Mouse (Mus musculus) forebrain, embryonic 14.5 days (tissue): Measurements from ENCODE around the gene Prlh. TPM values are rescaled to one million over a fixed set of nuclear protein-coding genes. Genes with fewer than 3 reads are reported as not detected.

Source experiments
- ATAC-seq: fragments of 200-750 bp; cut with Nextera tagmentation; 2 replicates; pipeline ENCODE4 v1.8.0; 2017; ENCODE audit warnings: mild to moderate bottlenecking, moderate library complexity
- DNase-seq: peaks from one replicate; pipeline ENCODE4 v3.0.0-alpha.2; 2015; ENCODE audit warnings: low spot score
- H3K27ac ChIP-seq: fragments of 300-500 bp; sonication (generic); 2 replicates; pipeline ENCODE4 v1.5.1; 2014; ENCODE audit warnings: low read depth, mild to moderate bottlenecking, control low read depth, low read length, moderate library complexity
- H3K27me3 ChIP-seq: fragments of 300-500 bp; sonication (generic); replicated peaks from 2 replicates; pipeline ENCODE4 v1.6.1; 2014; ENCODE audit warnings: low read length, control low read depth, mixed read lengths; ENCODE audit not compliant: control insufficient read depth, insufficient read depth
- H3K36me3 ChIP-seq: fragments of 300-500 bp; sonication (generic); 2 replicates; pipeline ENCODE4 v1.6.1; 2014; ENCODE audit warnings: low read length, control low read depth; ENCODE audit not compliant: control insufficient read depth, insufficient read depth
- H3K4me1 ChIP-seq: fragments of 300-500 bp; sonication (generic); 2 replicates; pipeline ENCODE4 v1.6.1; 2014; ENCODE audit warnings: antibody characterized with exemption, low read length, control low read depth; ENCODE audit not compliant: control insufficient read depth, insufficient read depth
- H3K4me2 ChIP-seq: fragments of 300-500 bp; sonication (generic); 2 replicates; pipeline ENCODE4 v1.6.1; 2014; ENCODE audit warnings: mild to moderate bottlenecking, control low read depth, low read length
- H3K4me3 ChIP-seq: fragments of 300-500 bp; sonication (generic); 2 replicates; pipeline ENCODE4 v1.5.1; 2014; ENCODE audit warnings: low read depth, low read length, control low read depth
- H3K9ac ChIP-seq: fragments of 300-500 bp; sonication (generic); 2 replicates; pipeline ENCODE4 v1.6.1; 2014; ENCODE audit warnings: mild to moderate bottlenecking, low read length, control low read depth, moderate library complexity
- H3K9me3 ChIP-seq: fragments of 300-500 bp; sonication (generic); replicated peaks from 2 replicates; pipeline ENCODE4 v1.6.1; 2016; ENCODE audit warnings: low read length, control low read depth, mixed read lengths; ENCODE audit not compliant: control insufficient read depth
- WGBS: fragments of 180-500 bp; shearing (Covaris S2); extraction: QIAGEN DNeasy Blood & Tissue Kit; methylation state at CpG from one replicate; pipeline ENCODE4 v1.1.7; 2014; 5-methylcytosine and 5-hydroxymethylcytosine counted together
- polyA plus RNA-seq: library from polyadenylated mRNA; unstranded; fragments of >200 nt; fragmentation: Nextera tagmentation; extraction: Ambion mirVana; gene quantifications from 2 replicates; pipeline ENCODE4 v1.2.1, GENCODE M21; 2014

The Prlh gene
- polyA plus RNA-seq, 1 experiment from 2014 or later, result not detected

DNA sequence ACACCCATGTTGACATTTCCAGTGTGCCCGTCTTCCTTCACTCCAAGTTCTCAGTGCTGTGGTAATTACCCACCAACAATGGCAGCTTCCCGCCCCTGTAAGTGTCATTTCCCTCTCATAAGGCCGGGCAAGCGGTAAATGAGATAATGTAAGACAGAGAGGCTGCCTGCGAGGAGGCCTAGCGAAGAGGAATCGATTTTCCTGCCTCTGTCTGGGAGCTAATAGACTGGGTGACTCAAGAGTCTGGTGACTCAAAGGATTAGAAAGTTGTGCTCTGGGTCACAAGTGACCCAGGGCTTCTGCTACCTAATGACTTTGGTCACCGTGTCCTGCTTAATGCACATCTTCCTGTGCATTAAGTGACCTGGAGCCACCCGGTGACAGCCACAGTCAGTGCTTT is 15.9 kb upstream of the Prlh start:
- Histone ChIP-seq H3K4me3 (no peak overlapping the region), H3K9me3 (no peaks in the 10 kb centered on the region), H3K27me3 (no peaks in the 10 kb centered on the region), H3K27ac (no peak overlapping the region), H3K4me1 (no peaks in the 10 kb centered on the region), H3K4me2 (no peak overlapping the region), H3K9ac (no peak overlapping the region), H3K36me3 (no peaks in the 10 kb centered on the region)
- WGBS, result 62% methylated on average over 9 of the region's 9 CpGs
- no peak for DNase-seq
- ATAC-seq, result no peak

DNA sequence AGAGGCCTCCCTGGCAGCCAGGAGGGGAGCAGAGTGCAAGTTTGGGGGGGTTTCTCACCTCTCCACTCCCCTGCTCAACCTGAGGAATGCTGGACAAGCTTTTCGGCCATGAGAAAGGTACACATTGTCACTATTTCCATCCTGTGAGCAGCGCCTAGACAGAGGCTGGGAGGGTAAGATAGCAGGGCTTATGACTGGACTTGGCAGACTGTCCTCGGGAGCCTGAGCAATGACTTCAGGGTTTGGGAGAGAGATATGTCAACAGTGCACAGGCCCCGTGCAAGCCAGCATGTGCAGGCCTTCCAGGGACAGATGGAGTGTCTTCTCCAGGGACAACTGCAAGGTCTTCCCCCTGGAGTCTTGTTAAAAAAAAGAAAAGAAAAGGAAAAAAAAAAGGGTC is 12.9 kb upstream of the Prlh start:
- no peak overlapping the region for H3K27ac ChIP-seq
- H3K4me3 ChIP-seq, result no peak overlapping the region
- ATAC-seq, result no peak
- WGBS, result 87% methylated on average over 4 of the region's 4 CpGs
- no peaks in the 10 kb centered on the region for H3K27me3 ChIP-seq
- H3K4me2 ChIP-seq, result no peak overlapping the region
- no peak for DNase-seq
- no peaks in the 10 kb centered on the region for H3K4me1 ChIP-seq
- H3K9me3 ChIP-seq, result no peaks in the 10 kb centered on the region
- no peak overlapping the region for H3K9ac ChIP-seq
- H3K36me3 ChIP-seq, result no peaks in the 10 kb centered on the region

DNA sequence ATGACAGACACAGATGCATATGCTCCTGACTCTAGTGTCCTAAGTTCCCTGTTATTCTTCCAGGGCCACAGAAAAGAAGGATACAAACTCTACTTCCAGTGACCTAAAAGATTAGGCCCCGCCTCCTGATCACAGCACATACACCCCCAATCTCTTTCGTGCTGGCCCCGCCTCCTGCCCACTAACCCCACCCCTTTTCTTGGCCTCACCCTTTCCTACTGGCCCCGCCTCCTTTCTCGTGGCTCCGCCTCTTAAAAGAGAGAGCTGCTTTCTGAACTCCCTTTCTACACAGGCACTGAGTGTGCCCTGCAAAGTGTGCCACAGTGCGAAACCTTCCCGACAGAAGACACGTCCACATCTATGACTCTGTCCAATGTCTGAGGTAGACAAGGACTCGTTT is 7.7 kb upstream of the Prlh start:
- Histone ChIP-seq H3K27ac (no peak overlapping the region), H3K9ac (no peak overlapping the region), H3K4me1 (no peaks in the 10 kb centered on the region), H3K36me3 (no peaks in the 10 kb centered on the region), H3K27me3 (no peaks in the 10 kb centered on the region), H3K4me2 (no peak overlapping the region), H3K9me3 (no peaks in the 10 kb centered on the region), H3K4me3 (no peak overlapping the region)
- no peak for DNase-seq
- WGBS, result 56% methylated on average over 10 of the region's 10 CpGs
- no peak for ATAC-seq

DNA sequence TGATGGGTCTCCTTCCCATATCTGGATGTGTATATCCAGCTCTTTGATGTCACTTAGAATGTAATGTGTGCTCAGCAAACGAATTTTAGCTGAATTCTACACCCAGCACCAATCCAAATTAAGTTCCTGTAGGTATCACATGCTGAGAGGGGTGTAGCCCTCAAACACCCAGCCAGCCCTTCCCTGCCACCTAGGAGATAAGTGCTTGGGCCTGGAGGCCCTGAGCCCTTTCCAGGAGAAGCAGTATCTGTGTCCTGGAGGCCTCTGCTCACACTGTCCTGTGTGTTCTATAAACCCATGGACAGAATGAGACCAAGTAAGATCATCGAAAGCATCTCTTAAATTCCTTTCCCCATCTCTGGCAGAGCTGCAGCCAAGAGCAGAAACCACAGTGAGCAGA is 5.7 kb upstream of the Prlh start:
- 68% methylated on average over 2 of the region's 2 CpGs for WGBS
- H3K4me2 ChIP-seq, result no peak overlapping the region
- H3K9me3 ChIP-seq, result no peaks in the 10 kb centered on the region
- no peaks in the 10 kb centered on the region for H3K4me1 ChIP-seq
- H3K4me3 ChIP-seq, result no peak overlapping the region
- no peaks in the 10 kb centered on the region for H3K36me3 ChIP-seq
- ATAC-seq (no peak), DNase-seq (no peak)
- H3K27me3 ChIP-seq, result no peaks in the 10 kb centered on the region
- no peak overlapping the region for H3K27ac ChIP-seq
- no peak overlapping the region for H3K9ac ChIP-seq

DNA sequence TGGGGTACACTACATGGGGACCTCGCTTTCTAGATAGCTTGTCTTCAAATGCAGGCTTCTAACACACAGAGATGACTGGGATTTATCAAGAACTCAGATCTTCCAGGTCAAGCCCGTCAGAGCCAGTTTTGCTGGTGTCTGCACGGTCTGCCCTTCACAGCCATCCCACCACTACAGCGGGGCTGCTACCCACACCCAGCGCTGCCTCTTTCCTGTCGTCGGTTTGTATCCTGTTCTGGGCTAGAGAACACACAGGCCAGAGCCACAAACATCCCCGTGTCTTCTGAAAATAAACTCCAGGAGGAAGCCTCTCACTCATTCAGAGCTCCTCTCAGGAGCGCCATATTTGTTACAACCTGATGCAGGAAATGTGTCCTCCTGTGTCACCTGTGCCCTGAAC is 3.6 kb upstream of the Prlh start:
- H3K4me3 ChIP-seq, result no peak overlapping the region
- no peak overlapping the region for H3K4me2 ChIP-seq
- H3K9ac ChIP-seq, result no peak overlapping the region
- H3K27me3 ChIP-seq, result no peaks in the 10 kb centered on the region
- H3K27ac ChIP-seq, result no peak overlapping the region
- WGBS, result 82% methylated on average over 9 of the region's 9 CpGs
- no peak for DNase-seq
- H3K4me1 ChIP-seq, result no peaks in the 10 kb centered on the region
- H3K36me3 ChIP-seq, result no peaks in the 10 kb centered on the region
- no peak for ATAC-seq
- H3K9me3 ChIP-seq, result no peaks in the 10 kb centered on the region

DNA sequence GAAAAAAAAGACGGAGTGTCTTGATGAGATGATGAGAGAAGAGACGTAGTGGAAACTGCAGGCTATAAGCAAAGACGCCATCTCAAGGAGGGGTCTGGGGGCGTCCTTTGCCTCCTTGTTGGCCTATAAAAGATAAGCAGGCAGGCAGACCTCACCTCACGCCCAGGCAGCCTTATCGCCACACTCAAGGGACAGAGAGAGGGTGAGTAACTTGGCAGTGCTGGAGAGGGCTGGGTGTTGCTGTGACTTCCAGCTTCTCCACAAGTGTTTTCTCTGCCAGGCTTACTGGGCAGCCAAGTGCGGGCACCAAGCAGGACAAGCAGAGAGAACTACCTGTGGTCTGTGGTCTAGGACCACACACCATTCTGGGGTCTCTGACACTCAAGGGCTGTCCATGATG is 1.2 kb upstream of the Prlh start:
- 85% methylated on average over 7 of the region's 7 CpGs for WGBS
- ATAC-seq (no peak), DNase-seq (no peak)
- Histone ChIP-seq H3K4me3 (no peak overlapping the region), H3K9me3 (no peaks in the 10 kb centered on the region), H3K4me1 (no peaks in the 10 kb centered on the region), H3K9ac (no peak overlapping the region), H3K4me2 (no peak overlapping the region), H3K36me3 (no peaks in the 10 kb centered on the region), H3K27ac (no peak overlapping the region), H3K27me3 (no peaks in the 10 kb centered on the region)

DNA sequence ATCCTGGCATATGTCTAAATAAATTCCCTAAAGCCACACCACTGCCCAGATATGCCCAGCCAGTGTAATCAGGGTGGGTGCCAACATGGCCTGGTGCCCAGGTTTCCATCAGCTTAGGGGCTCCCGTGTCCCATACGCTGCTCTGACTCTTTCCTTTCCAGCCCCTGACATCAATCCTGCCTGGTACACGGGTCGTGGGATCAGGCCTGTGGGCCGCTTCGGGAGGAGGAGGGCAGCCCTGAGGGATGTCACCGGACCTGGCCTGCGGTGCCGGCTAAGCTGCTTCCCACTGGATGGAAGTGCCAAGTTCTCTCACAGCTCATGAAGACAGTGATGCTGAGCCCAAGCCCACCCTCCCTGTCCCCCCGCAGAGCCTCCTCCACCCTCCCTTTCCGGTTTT is 780 bp downstream of the Prlh start:
- DNase-seq, result no peak
- Histone ChIP-seq H3K9me3 (no peaks in the 10 kb centered on the region), H3K4me1 (no peaks in the 10 kb centered on the region), H3K9ac (no peak overlapping the region), H3K27ac (no peak overlapping the region), H3K4me2 (no peak overlapping the region), H3K27me3 (no peaks in the 10 kb centered on the region), H3K4me3 (no peak overlapping the region), H3K36me3 (no peaks in the 10 kb centered on the region)
- 73% methylated on average over 11 of the region's 11 CpGs for WGBS
- ATAC-seq, result no peak

DNA sequence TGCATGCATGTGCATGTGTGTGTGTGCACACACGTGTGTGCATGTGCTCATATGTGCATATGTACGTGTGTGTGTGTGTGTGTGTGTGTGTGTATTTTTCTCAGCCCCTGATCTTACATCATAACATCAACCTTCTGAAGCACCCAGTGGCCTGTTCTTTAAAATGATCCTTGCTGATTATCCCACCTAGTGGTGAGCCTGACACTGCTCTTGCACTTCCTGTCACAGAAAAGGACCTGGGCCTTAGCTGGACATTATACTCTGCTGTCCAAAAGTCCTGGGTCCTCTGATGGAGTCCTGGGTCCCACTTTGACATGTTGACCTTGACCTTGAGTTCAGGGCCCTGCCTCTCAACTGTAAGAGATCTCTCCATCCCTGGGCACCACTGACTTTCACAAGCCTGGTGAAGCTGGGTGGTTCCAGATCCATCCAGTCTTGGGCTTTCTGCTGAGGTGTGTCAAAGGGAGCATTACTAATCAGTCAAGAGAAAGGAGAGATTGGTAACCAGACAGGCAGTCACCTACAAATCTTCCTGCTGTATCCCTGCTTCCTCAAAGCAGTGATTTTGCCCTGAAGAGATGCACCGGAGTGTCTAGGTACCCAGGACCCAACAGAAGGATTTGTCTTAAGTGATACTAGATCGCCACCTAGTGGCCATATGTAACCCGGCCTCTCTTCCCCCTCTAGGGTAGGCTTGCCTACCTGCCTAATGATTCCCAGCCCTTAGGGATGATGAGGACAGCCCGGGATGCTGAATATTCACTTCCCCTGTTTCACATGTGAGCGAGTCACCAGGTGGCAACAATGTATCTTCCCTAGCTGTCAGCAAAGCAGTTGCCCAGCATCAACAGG is 3.6 kb downstream of the Prlh start:
- peak; percentile 89 for DNase-seq
- Histone ChIP-seq H3K4me1 (no peaks in the 10 kb centered on the region), H3K27me3 (no peaks in the 10 kb centered on the region), H3K27ac (no peak overlapping the region), H3K4me3 (no peak overlapping the region), H3K9me3 (no peaks in the 10 kb centered on the region), H3K9ac (no peak overlapping the region), H3K4me2 (no peak overlapping the region), H3K36me3 (no peaks in the 10 kb centered on the region)
- whole genome bisulfite sequencing, result 36% methylated on average over 7 of the region's 7 CpGs
- ATAC-seq, result peak; percentile 86; the same call in 1 of the 2 replicates

DNA sequence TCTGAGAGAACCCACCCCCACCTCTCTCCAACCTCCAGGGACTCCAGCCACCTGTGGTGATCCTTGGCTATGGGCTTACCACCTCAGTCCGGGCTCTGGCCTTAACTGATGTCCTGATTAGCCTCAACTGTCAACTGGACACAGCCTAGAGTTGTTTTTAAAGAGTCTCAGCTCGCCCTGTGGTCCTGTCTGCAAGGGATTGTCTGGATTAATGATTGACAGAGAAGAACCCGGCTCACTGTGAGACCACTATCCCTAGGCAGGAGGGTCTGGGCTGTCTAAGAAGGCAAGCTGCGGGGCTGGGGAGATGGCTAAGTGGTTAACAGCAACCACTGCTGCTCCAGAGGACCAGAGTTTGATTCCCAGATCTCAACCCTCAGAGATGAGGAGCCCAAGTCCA is 9.6 kb downstream of the Prlh start:
- Histone ChIP-seq H3K27me3 (no peaks in the 10 kb centered on the region), H3K27ac (no peak overlapping the region), H3K9me3 (no peaks in the 10 kb centered on the region), H3K36me3 (no peaks in the 10 kb centered on the region), H3K4me1 (peaks cover 1% of the 10 kb centered on the region; the same call in 1 of the 2 replicates), H3K4me3 (no peak overlapping the region), H3K9ac (no peak overlapping the region), H3K4me2 (no peak overlapping the region)
- DNase-seq, result no peak
- 48% methylated on average over 4 of the region's 4 CpGs for WGBS
- no peak for ATAC-seq
